Mouse (Mus musculus) left cerebral cortex, adult 8-10 months (tissue): ENCODE measurements at regions not wholly inside any gene's neighbourhood (a gene's known extent, or its start where the extent isn't known, plus 50 kb on each side); places are given as distances from the start of the nearest gene placed in this dataset.

ENCODE experiments used
- DNase-seq, 2 experiments: peaks; one replicate each; pipeline ENCODE4 v3.0.0; 2022; ENCODE audit warnings: low spot score in 2 of 2

- no peak for DNase-seq
Observed at GRCm38 (mm10) chr3:66518289-66518688, 221.7 kb upstream of the Veph1 start.

GRCm38 (mm10) chr3:66515773-66516406 is 219.3 kb upstream of the Veph1 start:
- no peak for DNase-seq

GRCm38 (mm10) chr3:66514587-66514986 is 217.9 kb upstream of the Veph1 start:
- DNase-seq: no peak

GRCm38 (mm10) chr3:66512408-66512807 is 215.8 kb upstream of the Veph1 start:
- no peak for DNase-seq

- DNase-seq: no peak
Observed at GRCm38 (mm10) chr3:66510455-66510854, 213.8 kb upstream of the Veph1 start.

GRCm38 (mm10) chr3:66506125-66506524 is 209.5 kb upstream of the Veph1 start:
- DNase-seq: no peak

GRCm38 (mm10) chr3:66505476-66506076 is 208.9 kb upstream of the Veph1 start:
- DNase-seq: no peak

- no peak for DNase-seq
Observed at GRCm38 (mm10) chr3:66504717-66505116, 208.1 kb upstream of the Veph1 start.

GRCm38 (mm10) chr3:66503615-66504014 is 207.0 kb upstream of the Veph1 start:
- no peak for DNase-seq

- no peak for DNase-seq
Observed at GRCm38 (mm10) chr3:66501865-66502264, 205.2 kb upstream of the Veph1 start.

GRCm38 (mm10) chr3:66494442-66495113 is 197.9 kb upstream of the Veph1 start:
- no peak for DNase-seq

GRCm38 (mm10) chr3:66490696-66491357 is 194.2 kb upstream of the Veph1 start:
- no peak for DNase-seq

- no peak for DNase-seq
Observed at GRCm38 (mm10) chr3:66488724-66489123, 192.1 kb upstream of the Veph1 start.

GRCm38 (mm10) chr3:66486658-66487057 is 190.0 kb upstream of the Veph1 start:
- no peak for DNase-seq

- no peak for DNase-seq
Observed at GRCm38 (mm10) chr3:66486184-66486583, 189.5 kb upstream of the Veph1 start.

- DNase-seq: peak in 1 of 2 experiments; percentile 17
Observed at GRCm38 (mm10) chr3:66480718-66481117, 184.1 kb upstream of the Veph1 start.

GRCm38 (mm10) chr3:66479266-66479665 is 182.6 kb upstream of the Veph1 start:
- DNase-seq: no peak

- peak in 1 of 2 experiments; percentile 26 for DNase-seq
Observed at GRCm38 (mm10) chr3:66466321-66466720, 169.7 kb upstream of the Veph1 start.

- DNase-seq: no peak
Observed at GRCm38 (mm10) chr3:66465371-66465770, 168.7 kb upstream of the Veph1 start.

- DNase-seq: no peak
Observed at GRCm38 (mm10) chr3:66462341-66462740, 165.7 kb upstream of the Veph1 start.

- DNase-seq: no peak
Observed at GRCm38 (mm10) chr3:66446274-66447159, 149.9 kb upstream of the Veph1 start.
